Mouse (Mus musculus): ENCODE data around the gene Opcml. TPM values are rescaled to one million over a fixed set of nuclear protein-coding genes. Genes with fewer than 3 reads are reported as not detected.

The Opcml gene
- polyA plus RNA-seq, 1 experiment from 2014 or later = 9.4 TPM

DNA sequence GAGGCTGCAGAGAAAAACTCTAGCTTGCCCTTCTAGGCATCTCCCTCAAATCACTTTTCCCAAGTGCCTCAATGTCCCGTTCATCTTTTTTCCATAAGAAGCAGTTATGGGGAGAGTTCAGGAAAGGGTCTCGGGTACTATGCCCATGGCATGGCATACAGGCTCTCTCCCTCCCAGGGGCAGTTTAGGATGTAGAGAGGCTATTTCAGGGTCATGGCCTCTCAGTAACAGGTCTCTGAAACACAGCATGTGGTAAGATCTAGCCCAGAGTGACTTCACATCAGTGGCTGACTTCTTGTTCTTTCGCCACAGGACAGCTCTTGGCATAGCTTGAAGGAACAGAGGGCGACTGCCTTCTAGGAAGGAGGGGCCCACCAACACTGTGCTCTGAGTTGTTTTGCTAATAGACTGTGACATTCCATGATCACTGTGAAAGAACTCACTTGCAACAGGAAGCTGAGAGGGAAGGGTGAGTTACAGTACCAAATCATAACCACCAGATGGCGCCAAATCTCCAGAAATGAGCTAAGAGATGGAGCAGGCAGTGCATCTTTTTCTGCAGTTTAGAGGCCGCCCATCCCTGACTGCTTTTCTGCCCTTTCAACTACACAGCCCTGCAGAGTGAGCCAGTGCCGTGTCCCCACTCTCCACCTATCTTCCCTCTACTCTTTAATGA lies 470.6 kb downstream of the Opcml start:
- WGBS = 23% methylated on average over 7 of the region's 7 CpGs
- no peaks in the 10 kb centered on the region for H3K27me3 ChIP-seq (ENCODE audit: insufficient read depth, low read length)
- H3K36me3 ChIP-seq (ENCODE audit: insufficient read depth) = no peaks in the 10 kb centered on the region
- ATAC-seq (ENCODE audit: insufficient read depth) (peak; percentile 93), DNase-seq (peak; percentile 92)
- no peaks in the 10 kb centered on the region for H3K4me1 ChIP-seq (ENCODE audit: insufficient read depth)
- H3K27ac ChIP-seq (ENCODE audit: low read depth) = no peak overlapping the region
- H3K4me2 ChIP-seq = no peak overlapping the region
- H3K4me3 ChIP-seq (ENCODE audit: low read depth, low read length) = no peak overlapping the region
- no peaks in the 10 kb centered on the region for H3K9me3 ChIP-seq (ENCODE audit: low read depth, low read length)
- TF ChIP-seq CTCF (IDR thresholded peaks at IDR 0.05; ENCODE audit: low read depth) = peak; percentile 94
- H3K9ac ChIP-seq = no peak overlapping the region

DNA sequence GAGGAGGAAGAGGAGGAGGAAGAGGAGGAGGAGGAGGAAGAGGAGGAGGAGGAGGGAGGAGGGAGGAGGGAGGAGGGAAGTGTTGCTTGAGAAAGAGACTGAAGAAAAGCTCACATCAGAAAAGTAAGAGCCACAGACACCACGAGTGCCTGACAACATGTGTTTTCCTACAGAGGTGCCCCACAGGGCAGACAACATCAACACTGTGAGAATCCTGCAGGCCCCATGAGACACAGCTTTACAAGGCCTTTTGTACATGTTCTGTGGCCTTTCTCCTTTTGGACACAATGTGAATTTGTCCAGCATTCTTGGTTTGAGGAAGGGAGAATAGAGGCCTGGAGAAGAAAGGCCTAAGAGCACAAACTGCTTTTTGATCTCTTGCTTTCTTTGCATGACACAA lies 471.4 kb downstream of the Opcml start:
- no peak overlapping the region for H3K4me2 ChIP-seq
- ATAC-seq (ENCODE audit: insufficient read depth) = no peak
- no peak overlapping the region for H3K27ac ChIP-seq (ENCODE audit: low read depth)
- H3K9ac ChIP-seq = no peak overlapping the region
- no peaks in the 10 kb centered on the region for H3K27me3 ChIP-seq (ENCODE audit: insufficient read depth, low read length)
- no peaks in the 10 kb centered on the region for H3K4me1 ChIP-seq (ENCODE audit: insufficient read depth)
- 50% methylated on average over 1 of the region's 1 CpGs for WGBS
- no peak for TF ChIP-seq CTCF (IDR thresholded peaks at IDR 0.05; ENCODE audit: low read depth)
- no peaks in the 10 kb centered on the region for H3K9me3 ChIP-seq (ENCODE audit: low read depth, low read length)
- H3K36me3 ChIP-seq (ENCODE audit: insufficient read depth) = no peaks in the 10 kb centered on the region
- H3K4me3 ChIP-seq (ENCODE audit: low read depth, low read length) = no peak overlapping the region
- DNase-seq = no peak

DNA sequence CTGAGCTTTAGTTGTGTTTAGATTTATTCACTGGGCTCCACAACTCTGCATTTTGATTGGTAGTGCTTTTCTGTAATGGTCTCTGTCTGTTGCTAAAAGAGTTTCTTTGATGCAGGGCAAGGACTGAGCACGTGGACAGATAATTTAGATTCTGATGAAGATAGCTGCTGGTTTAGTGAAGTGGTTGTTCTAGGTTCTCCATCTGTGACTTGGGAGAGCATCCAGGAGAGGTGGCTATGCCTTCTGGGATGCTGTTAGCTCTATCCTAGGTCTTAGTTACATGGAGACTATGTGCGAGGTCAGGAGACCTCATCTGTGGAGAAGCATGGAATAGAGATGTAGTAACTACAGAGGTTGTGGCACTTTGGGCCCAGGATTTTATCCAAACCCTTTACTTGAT lies 472.3 kb downstream of the Opcml start:
- H3K4me2 ChIP-seq = no peak overlapping the region
- WGBS = 71% methylated on average over 2 of the region's 2 CpGs
- H3K4me3 ChIP-seq (ENCODE audit: low read depth, low read length) = no peak overlapping the region
- no peaks in the 10 kb centered on the region for H3K36me3 ChIP-seq (ENCODE audit: insufficient read depth)
- no peaks in the 10 kb centered on the region for H3K9me3 ChIP-seq (ENCODE audit: low read depth, low read length)
- no peak for TF ChIP-seq CTCF (IDR thresholded peaks at IDR 0.05; ENCODE audit: low read depth)
- DNase-seq = no peak
- no peak overlapping the region for H3K27ac ChIP-seq (ENCODE audit: low read depth)
- no peak overlapping the region for H3K9ac ChIP-seq
- no peaks in the 10 kb centered on the region for H3K27me3 ChIP-seq (ENCODE audit: insufficient read depth, low read length)
- ATAC-seq (ENCODE audit: insufficient read depth) = no peak
- no peaks in the 10 kb centered on the region for H3K4me1 ChIP-seq (ENCODE audit: insufficient read depth)

- no peak overlapping the region for H3K4me3 ChIP-seq (ENCODE audit: low read depth, low read length)
- H3K4me1 ChIP-seq (ENCODE audit: insufficient read depth) = no peaks in the 10 kb centered on the region
- H3K9me3 ChIP-seq (ENCODE audit: low read depth, low read length) = no peaks in the 10 kb centered on the region
- no peak overlapping the region for H3K9ac ChIP-seq
- ATAC-seq (ENCODE audit: insufficient read depth) (no peak), DNase-seq (no peak)
- no peak for TF ChIP-seq CTCF (IDR thresholded peaks at IDR 0.05; ENCODE audit: low read depth)
- no peak overlapping the region for H3K27ac ChIP-seq (ENCODE audit: low read depth)
- H3K36me3 ChIP-seq (ENCODE audit: insufficient read depth) = no peaks in the 10 kb centered on the region
- no peak overlapping the region for H3K4me2 ChIP-seq
- WGBS = 38% methylated on average over 6 of the region's 6 CpGs
- H3K27me3 ChIP-seq (ENCODE audit: insufficient read depth, low read length) = no peaks in the 10 kb centered on the region
Measured at GRCm38 (mm10) chr9:28264761-28265160, 474.2 kb downstream of the Opcml start.

DNA sequence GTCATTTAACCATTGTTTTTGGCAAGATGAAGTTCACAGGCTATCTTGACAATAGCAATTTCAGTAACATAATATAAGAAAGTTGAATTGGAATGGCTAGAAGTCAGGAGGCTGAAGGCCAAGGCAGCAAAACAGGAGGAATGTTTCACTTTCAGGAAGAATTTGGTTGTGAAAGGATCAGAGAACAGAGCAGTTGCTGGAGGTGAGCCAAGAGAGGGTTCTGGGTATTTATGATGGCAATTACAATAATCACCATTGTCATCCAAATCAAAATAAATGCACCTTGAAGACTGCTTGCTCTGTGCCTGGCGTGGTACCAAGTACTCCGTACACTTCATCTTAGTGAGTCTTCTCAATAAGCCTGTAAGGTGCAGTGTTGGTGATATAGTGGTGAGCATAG lies 483.2 kb downstream of the Opcml start:
- Histone ChIP-seq H3K4me2 (no peak overlapping the region), H3K4me1 (ENCODE audit: insufficient read depth) (no peaks in the 10 kb centered on the region), H3K27me3 (ENCODE audit: insufficient read depth, low read length) (no peaks in the 10 kb centered on the region), H3K9ac (no peak overlapping the region), H3K4me3 (ENCODE audit: low read depth, low read length) (no peak overlapping the region), H3K36me3 (ENCODE audit: insufficient read depth) (no peaks in the 10 kb centered on the region), H3K9me3 (ENCODE audit: low read depth, low read length) (no peaks in the 10 kb centered on the region), H3K27ac (ENCODE audit: low read depth) (no peak overlapping the region)
- DNase-seq (peak; percentile 52), ATAC-seq (ENCODE audit: insufficient read depth) (no peak)
- no peak for TF ChIP-seq CTCF (IDR thresholded peaks at IDR 0.05; ENCODE audit: low read depth)
- 58% methylated on average over 2 of the region's 2 CpGs for WGBS

DNA sequence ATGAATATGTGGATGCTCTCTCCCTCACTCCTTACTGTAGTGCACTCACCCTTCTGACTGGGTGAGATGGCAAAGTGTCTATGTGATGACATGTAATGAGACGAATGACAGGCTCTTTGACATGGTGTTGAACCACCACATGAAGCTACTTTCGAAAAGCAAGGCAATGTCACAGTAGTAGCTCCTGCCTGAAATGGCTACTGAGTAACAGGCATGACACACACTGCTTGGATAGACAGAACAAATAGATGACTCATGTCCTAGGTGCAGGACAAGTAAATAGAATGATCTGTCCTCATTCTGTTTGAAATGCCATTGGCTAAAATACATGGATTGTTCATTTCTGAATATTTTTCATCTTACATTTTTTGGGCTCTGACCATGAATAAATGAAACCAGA lies 488.0 kb downstream of the Opcml start:
- Histone ChIP-seq H3K9ac (no peak overlapping the region), H3K27ac (ENCODE audit: low read depth) (no peak overlapping the region), H3K36me3 (ENCODE audit: insufficient read depth) (no peaks in the 10 kb centered on the region), H3K27me3 (ENCODE audit: insufficient read depth, low read length) (no peaks in the 10 kb centered on the region), H3K4me3 (ENCODE audit: low read depth, low read length) (no peak overlapping the region), H3K4me2 (no peak overlapping the region), H3K9me3 (ENCODE audit: low read depth, low read length) (no peaks in the 10 kb centered on the region), H3K4me1 (ENCODE audit: insufficient read depth) (no peaks in the 10 kb centered on the region)
- DNase-seq (no peak), ATAC-seq (ENCODE audit: insufficient read depth) (no peak)
- no peak for TF ChIP-seq CTCF (IDR thresholded peaks at IDR 0.05; ENCODE audit: low read depth)
- WGBS = 86% methylated on average over 2 of the region's 2 CpGs

GRCm38 (mm10) chr9:28281025-28281424 lies 490.4 kb downstream of the Opcml start:
- DNase-seq (no peak), ATAC-seq (ENCODE audit: insufficient read depth) (no peak)
- H3K9me3 ChIP-seq (ENCODE audit: low read depth, low read length) = no peaks in the 10 kb centered on the region
- TF ChIP-seq CTCF (IDR thresholded peaks at IDR 0.05; ENCODE audit: low read depth) = no peak
- H3K27ac ChIP-seq (ENCODE audit: low read depth) = no peak overlapping the region
- H3K4me3 ChIP-seq (ENCODE audit: low read depth, low read length) = no peak overlapping the region
- H3K27me3 ChIP-seq (ENCODE audit: insufficient read depth, low read length) = no peaks in the 10 kb centered on the region
- H3K9ac ChIP-seq = no peak overlapping the region
- H3K4me2 ChIP-seq = no peak overlapping the region
- no peaks in the 10 kb centered on the region for H3K36me3 ChIP-seq (ENCODE audit: insufficient read depth)
- H3K4me1 ChIP-seq (ENCODE audit: insufficient read depth) = no peaks in the 10 kb centered on the region
- WGBS = 27% methylated on average over 3 of the region's 3 CpGs

Measured in lung, embryonic 14.5 days (tissue).